Mouse (Mus musculus) ES-Bruce4 (cell line): Measurements from ENCODE around the gene Pitpnm2. TPM values are rescaled to one million over a fixed set of nuclear protein-coding genes. Genes with fewer than 3 reads are reported as not detected.

Source experiments
- H3K27ac ChIP-seq: 2 replicates; pipeline ENCODE4 v1.5.1; 2012; ENCODE audit warnings: low read length, inconsistent platforms; ENCODE audit not compliant: insufficient read depth
- H3K27me3 ChIP-seq: 2 replicates; pipeline ENCODE4 v1.6.1; 2012; ENCODE audit warnings: mild to moderate bottlenecking, low read length, inconsistent platforms; ENCODE audit not compliant: control insufficient read depth, poor library complexity, insufficient read depth, severe bottlenecking
- H3K36me3 ChIP-seq: 2 replicates; pipeline ENCODE4 v1.6.1; 2012; ENCODE audit warnings: inconsistent platforms, mild to moderate bottlenecking, low read length, moderate library complexity; ENCODE audit not compliant: control insufficient read depth, poor library complexity, insufficient read depth, severe bottlenecking
- H3K4me1 ChIP-seq: one replicate; pipeline ENCODE4 v1.8.1; 2011; ENCODE audit warnings: low read length; ENCODE audit not compliant: control insufficient read depth, insufficient read depth
- H3K4me3 ChIP-seq: 2 replicates; pipeline ENCODE4 v1.5.1; 2011; ENCODE audit warnings: low read depth, mild to moderate bottlenecking, low read length
- H3K9ac ChIP-seq: 2 replicates; pipeline ENCODE4 v1.6.1; 2012; ENCODE audit warnings: low read depth, mild to moderate bottlenecking, inconsistent platforms; ENCODE audit not compliant: poor library complexity, severe bottlenecking
- H3K9me3 ChIP-seq: replicated peaks from 2 replicates; pipeline ENCODE4 v1.6.1; 2012; ENCODE audit warnings: mild to moderate bottlenecking, low read length, inconsistent platforms; ENCODE audit not compliant: control insufficient read depth, poor library complexity, insufficient read depth, severe bottlenecking
- CTCF ChIP-seq: IDR thresholded peaks from one replicate; pipeline ENCODE4 v1.8.1; 2011; ENCODE audit warnings: low read depth, low read length
- EP300 ChIP-seq: IDR thresholded peaks from 2 replicates; pipeline ENCODE4 v1.6.1; 2011; ENCODE audit warnings: low read depth, low read length; ENCODE audit not compliant: insufficient read depth
- POLR2A ChIP-seq: IDR thresholded peaks from one replicate; pipeline ENCODE4 v1.8.1; 2011; ENCODE audit warnings: low read length; ENCODE audit not compliant: insufficient read depth
- polyA plus RNA-seq: library from polyadenylated mRNA; stranded (reverse); fragments of >200 nt; gene quantifications from 2 replicates; pipeline ENCODE4 v1.2.4, GENCODE M21; 2011; ENCODE audit warnings: low read depth; ENCODE audit not compliant: missing spikeins, insufficient read depth, insufficient read length

Gene Pitpnm2
- polyA plus RNA-seq, 1 experiment = 13.1 TPM

DNA sequence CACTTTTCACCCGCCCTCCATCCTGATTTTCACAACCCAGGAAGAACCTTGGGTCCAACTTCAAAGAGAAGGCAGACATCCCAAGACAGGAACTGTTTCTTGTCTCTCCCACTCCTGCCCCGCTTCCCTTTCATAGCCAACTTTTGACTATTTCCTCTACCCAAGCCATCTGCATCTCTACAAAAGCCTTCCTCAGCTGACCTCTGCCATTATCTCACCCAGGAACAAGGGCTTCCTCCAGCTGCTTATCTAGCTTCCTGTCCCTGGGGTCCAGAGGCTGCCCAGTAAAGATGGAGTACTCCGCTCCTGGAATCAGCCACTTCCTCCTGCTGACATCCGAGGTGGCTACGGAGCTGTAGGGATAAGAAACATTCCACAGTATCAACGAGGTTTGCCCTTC, 17.3 kb upstream of the Pitpnm2 start:
- Histone ChIP-seq H3K27ac (no peak overlapping the region), H3K9ac (no peak overlapping the region), H3K4me1 (no peaks in the 10 kb centered on the region), H3K36me3 (peaks cover 2% of the 10 kb centered on the region; the same call in 1 of the 2 replicates), H3K4me3 (no peak overlapping the region), H3K27me3 (no peaks in the 10 kb centered on the region), H3K9me3 (peaks cover 19% of the 10 kb centered on the region)
- TF ChIP-seq EP300 (no peak), CTCF (no peak), POLR2A (no peak)

DNA sequence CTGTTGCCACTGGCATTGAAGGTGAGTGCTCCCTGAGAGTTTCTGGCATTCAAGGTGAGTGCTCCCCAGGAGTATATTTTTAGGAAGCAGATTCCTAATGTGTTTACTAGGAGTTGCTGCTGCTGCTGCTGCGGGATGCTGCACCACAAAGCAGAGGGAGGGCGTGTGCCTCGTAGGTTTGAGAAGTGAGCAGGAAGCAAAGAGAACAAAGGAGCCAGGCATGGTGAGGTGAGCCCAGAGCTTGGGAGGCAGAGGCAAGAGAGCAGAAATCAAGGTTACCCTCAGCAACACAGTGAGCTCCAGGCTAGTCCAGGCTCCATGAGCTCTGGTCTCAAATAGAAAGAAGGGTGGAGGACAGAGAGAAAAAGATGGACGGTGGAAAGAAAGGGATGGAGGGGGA, 13.7 kb upstream of the Pitpnm2 start:
- TF ChIP-seq EP300 (peak; percentile 66; the same call in 1 of the 2 replicates), CTCF (no peak)
- peaks cover 6% of the 10 kb centered on the region for H3K36me3 ChIP-seq
- H3K4me1 ChIP-seq = no peaks in the 10 kb centered on the region
- no peak overlapping the region for H3K9ac ChIP-seq
- H3K9me3 ChIP-seq = no peaks in the 10 kb centered on the region
- H3K27me3 ChIP-seq = no peaks in the 10 kb centered on the region
- no peak overlapping the region for H3K4me3 ChIP-seq
- H3K27ac ChIP-seq = peak overlapping the region; percentile 20; the same call in 1 of the 2 replicates

GRCm38 (mm10) chr5:124262090-124262489, 12.5 kb upstream of the Pitpnm2 start:
- TF ChIP-seq CTCF (no peak), EP300 (no peak), POLR2A (no peak)
- Histone ChIP-seq H3K27ac (no peak overlapping the region), H3K36me3 (peaks cover 6% of the 10 kb centered on the region), H3K9ac (no peak overlapping the region), H3K9me3 (no peaks in the 10 kb centered on the region), H3K4me3 (no peak overlapping the region), H3K4me1 (no peaks in the 10 kb centered on the region), H3K27me3 (no peaks in the 10 kb centered on the region)

DNA sequence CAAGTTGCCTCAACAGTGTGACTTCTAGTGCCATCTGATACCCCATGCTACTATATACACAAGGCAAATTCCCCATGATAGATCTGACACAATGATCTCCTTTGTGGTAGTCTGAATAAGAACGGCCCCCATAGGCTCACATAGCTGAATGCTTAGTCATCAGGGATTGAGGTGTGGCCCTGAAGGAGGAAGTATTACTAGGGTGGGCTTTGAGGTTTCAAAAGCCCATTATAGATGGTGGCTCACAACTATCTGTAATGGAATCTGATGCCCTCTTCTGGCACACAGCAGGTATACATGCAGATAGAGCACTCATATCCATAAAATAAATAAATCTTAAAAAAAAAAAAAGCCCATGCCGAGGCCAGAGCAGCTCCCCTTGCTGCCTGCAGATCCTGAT, 9.6 kb upstream of the Pitpnm2 start:
- H3K27ac ChIP-seq = no peak overlapping the region
- TF ChIP-seq CTCF (no peak), EP300 (no peak), POLR2A (no peak)
- H3K9me3 ChIP-seq = no peaks in the 10 kb centered on the region
- no peaks in the 10 kb centered on the region for H3K4me1 ChIP-seq
- peaks cover 6% of the 10 kb centered on the region for H3K36me3 ChIP-seq
- H3K27me3 ChIP-seq = no peaks in the 10 kb centered on the region
- H3K4me3 ChIP-seq = no peak overlapping the region
- H3K9ac ChIP-seq = no peak overlapping the region

DNA sequence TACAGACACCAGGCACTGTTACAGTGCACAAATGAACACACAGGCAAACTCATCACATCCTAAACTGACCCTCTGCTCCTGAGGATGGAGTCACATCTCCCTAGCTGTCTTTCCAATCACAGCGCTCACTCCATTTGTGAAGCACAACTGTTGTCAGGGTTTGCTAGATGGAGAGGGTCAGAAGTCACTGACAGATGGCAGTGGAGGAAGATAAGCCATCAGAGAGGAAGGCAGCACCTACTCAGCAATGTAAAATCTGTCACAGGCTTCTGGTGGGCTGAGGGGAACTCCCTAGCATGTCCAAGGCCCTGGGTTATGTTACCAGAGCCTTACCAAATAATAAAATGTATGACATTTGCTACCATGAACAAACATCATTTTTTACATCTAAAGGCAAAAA, 8.5 kb upstream of the Pitpnm2 start:
- Histone ChIP-seq H3K27ac (no peak overlapping the region), H3K36me3 (peaks cover 6% of the 10 kb centered on the region), H3K27me3 (no peaks in the 10 kb centered on the region), H3K9ac (no peak overlapping the region), H3K4me3 (no peak overlapping the region), H3K4me1 (no peaks in the 10 kb centered on the region), H3K9me3 (no peaks in the 10 kb centered on the region)
- TF ChIP-seq POLR2A (no peak), EP300 (no peak), CTCF (no peak)

DNA sequence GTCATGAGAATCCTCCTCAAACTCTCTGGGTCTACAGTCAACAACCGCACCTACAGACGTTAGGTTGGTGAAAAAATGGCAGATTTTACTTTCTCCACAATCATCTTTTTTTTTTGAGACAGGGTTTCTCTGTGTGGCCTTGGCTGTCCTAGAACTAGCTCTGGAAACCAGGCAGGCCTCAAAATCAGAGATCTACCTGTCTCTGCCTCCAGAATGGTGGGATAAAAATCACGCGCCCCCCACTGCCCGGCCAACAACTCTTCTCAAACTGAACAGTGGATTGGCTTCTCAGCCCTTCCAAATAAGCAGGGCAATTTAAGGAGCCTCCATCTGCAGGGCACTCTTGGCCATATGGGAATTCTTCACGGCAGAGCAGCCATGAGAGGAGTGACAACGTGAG, 5.6 kb upstream of the Pitpnm2 start:
- H3K9me3 ChIP-seq = no peaks in the 10 kb centered on the region
- H3K36me3 ChIP-seq = peaks cover 6% of the 10 kb centered on the region
- no peak for TF ChIP-seq CTCF
- TF ChIP-seq EP300 = no peak
- TF ChIP-seq POLR2A = no peak
- no peaks in the 10 kb centered on the region for H3K4me1 ChIP-seq
- no peaks in the 10 kb centered on the region for H3K27me3 ChIP-seq
- no peak overlapping the region for H3K4me3 ChIP-seq
- H3K9ac ChIP-seq = no peak overlapping the region
- no peak overlapping the region for H3K27ac ChIP-seq
